Mouse (Mus musculus) liver, embryonic 14.5 days (tissue): ENCODE results near the gene Atp5d.

Experiments used
- CTCF ChIP-seq: IDR thresholded peaks from 2 replicates; pipeline ENCODE4 v1.5.1; 2016; ENCODE audit warnings: antibody characterized with exemption, low read depth, control low read depth
- EP300 ChIP-seq: IDR thresholded peaks from 2 replicates; pipeline ENCODE4 v1.6.1; 2016; ENCODE audit warnings: antibody characterized with exemption, low read depth

- TF ChIP-seq CTCF: peak; percentile 89
- TF ChIP-seq EP300: no peak; the same call in 1 of the 2 replicates
Observed at GRCm38 (mm10) chr10:80141243-80141642, 2.8 kb downstream of the Atp5d start.
